Mouse (Mus musculus) C2C12 (cell line): ENCODE measurements around the gene Ceacam10.

Source experiments
- CTCF ChIP-seq: IDR thresholded peaks from one replicate; pipeline ENCODE4 v1.5.1; 2011; ENCODE audit not compliant: control insufficient read depth, insufficient read depth, insufficient read length
- FOSL1 ChIP-seq: IDR thresholded peaks from one replicate; pipeline ENCODE4 v1.8.0; 2011; ENCODE audit warnings: mild to moderate bottlenecking, low read length; ENCODE audit not compliant: poor library complexity, insufficient read depth, severe bottlenecking
- MYOG ChIP-seq: IDR thresholded peaks from one replicate; pipeline ENCODE4 v1.6.1; 2011; ENCODE audit not compliant: control insufficient read depth, insufficient read length; ENCODE audit errors: extremely low read depth
- USF1 ChIP-seq: IDR thresholded peaks from one replicate; pipeline ENCODE4 v1.6.1; 2011; ENCODE audit warnings: low read depth, mild to moderate bottlenecking, control low read depth, moderate library complexity

GRCm38 (mm10) chr7:24827181-24827580 is 50.2 kb downstream of the Ceacam10 start:
- TF ChIP-seq CTCF (no peak), MYOG (no peak), FOSL1 (no peak), USF1 (no peak)
